Mouse (Mus musculus): ENCODE results near the gene Sorbs2.

Gene Sorbs2

DNA sequence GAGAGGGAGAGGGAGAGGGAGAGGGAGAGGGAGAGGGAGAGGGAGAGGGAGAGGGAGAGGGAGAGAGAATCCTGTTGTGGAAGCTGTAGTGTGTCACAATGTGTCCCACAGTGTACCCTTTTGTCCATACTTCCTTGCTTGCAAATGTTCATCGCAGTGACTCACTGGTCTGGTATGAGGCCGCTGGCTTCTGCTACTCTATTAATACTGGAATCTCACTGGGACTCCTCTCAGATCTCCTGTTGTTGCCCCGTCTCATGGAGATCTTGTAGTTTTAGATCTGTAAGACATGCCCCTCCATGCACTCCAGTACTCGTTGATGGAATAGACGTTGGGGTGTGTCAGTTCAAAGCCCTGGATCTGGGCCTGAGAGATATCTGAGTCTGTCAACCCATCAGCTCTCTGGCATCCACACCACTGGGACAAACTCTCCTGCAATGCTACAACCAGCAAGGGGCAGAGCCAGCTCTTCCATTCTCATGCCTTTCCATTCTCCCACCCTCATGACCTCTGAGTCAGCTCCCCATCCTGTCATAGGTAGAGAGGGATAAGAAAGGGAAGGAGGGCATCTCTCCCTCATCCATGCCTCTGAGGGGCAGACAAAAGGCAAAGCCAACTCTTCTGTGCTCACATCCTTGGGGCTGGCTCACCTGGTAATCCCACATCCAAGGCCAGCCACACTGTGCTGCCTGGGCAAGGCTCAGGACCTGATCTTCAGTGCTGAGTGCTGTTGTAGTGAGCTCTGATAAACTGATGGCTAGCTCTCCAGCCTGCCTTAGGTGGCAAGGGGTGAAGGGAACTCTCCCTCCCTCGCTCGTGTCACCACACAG lies 72.3 kb downstream of the Sorbs2 start:
- no peak for DNase-seq (ENCODE audit: low spot score in 2 of 2)

DNA sequence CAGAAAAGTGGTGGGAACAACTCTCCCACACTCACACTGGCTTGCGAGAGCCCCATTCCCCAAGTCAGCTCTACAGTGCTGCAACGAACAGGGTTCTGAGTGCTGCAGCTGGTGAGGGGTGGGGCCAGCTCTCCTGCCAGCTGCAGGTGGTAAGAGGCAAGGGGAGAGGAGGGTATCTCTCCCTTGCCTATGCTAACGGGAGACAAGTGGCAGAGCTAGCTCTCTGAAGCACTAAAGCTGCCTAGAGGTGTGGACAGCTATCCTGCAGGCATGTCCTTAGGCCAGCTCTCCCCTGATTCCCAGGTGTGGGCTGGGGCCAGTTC lies 72.9 kb downstream of the Sorbs2 start:
- no peak for DNase-seq (ENCODE audit: low spot score in 2 of 2)

DNA sequence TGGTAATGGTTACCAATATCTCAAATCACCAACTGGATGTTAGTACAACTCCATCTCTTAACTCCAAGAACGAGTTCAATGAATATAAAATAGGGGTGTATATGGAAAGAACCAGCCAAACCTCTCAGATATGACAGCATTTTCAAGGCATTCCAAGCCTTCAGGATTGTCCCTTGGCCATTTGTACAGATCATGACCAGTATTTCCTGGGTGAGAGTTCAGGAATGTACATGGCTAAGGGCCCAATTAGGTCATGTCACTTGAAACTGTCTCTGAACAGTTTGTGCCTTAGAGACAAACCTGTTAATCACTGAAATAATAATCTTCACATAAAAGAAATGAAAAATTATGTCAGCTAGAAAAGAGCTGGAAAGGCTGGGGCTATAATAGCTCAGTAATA lies 76.3 kb downstream of the Sorbs2 start:
- no peak for DNase-seq (ENCODE audit: low spot score in 2 of 2)

DNA sequence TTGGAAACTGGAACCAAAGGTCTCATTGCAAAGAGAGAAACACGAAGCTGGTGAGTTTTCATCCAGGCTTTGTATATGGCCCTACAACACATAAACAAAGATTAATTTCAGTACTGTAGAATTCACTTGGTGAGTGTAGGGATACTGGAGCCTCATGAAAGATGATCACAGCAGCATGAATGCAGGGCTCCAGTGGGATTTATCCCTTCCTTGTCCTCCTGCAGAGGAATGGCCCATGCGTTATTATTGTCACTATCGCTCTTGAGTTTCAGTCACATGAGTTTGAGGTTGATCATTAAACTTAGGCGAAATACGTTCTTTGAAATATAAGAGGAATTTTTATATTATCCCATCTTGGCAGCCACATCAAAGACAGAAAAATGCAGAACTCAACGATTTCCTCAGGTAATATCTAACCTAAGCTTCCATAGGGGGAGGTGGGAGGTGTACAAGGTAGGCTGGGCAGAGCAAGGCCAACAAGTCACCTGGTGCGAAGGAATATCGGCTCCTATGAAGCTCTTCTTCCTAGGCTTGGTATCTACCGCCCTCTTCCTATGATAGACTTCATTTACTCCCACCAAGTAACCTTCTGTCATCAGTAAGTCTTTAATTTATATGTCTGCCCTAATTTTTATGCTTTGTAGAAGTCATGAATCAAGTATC lies 76.9 kb downstream of the Sorbs2 start:
- DNase-seq (ENCODE audit: low spot score in 2 of 2): no peak

DNA sequence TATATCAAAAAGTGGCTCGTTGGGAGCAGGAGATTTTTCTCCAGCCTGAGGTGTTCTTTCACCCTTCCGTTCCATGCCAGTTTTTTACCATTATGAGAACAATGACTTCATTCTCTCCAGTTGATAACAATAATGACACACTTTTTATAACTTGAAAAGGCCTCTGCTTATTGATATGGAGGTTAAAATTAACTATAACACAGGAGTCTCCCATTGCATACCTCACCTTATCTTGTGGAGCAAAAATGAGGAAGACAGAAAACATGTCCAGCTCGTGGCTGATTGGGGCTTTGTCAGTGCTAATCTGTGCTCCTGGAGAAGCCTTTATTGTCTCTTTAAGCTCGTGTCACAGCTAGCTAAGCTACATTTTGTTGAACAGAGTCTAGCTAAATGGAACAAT lies 77.6 kb downstream of the Sorbs2 start:
- DNase-seq (ENCODE audit: low spot score in 2 of 2): no peak

DNA sequence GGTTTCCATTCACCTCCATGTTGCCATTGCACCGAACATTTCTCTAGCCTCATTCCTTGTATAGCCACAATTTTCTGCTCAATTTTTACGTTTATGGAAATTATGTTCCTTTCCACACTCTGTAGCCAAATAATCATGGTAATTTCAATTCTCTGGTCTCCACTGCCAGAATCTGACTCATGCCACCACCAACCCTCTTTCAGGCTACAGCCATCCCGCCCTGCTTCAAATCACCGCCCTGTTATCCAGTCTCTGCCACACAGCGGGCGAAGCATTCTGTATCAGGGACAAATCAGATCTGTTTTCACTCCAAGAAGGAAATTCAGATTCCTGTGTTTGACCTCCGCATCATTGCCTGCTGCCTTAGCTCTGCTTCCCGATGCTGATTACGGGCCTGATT lies 79.4 kb downstream of the Sorbs2 start:
- DNase-seq (ENCODE audit: low spot score in 2 of 2): peak in 1 of 2 experiments; percentile 57

DNA sequence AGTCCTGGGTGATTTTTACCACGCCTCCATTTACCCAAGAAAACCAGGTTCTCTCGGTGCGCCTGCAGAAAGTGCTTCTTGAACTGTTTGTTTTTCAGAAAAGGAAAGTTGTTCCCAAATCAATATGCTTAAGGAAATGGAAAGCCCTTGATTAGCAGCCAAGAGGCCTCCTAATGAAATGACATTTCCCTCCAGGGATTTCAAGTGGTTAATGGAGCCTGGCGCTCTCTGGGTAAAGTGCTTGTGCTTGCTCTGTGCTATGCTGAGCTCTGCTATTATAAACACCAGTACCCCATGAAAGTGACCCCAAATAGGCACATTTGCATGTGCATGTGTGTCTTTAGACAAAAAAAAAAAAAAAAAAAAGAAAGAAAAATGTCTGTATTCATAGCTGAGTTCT lies 84.3 kb downstream of the Sorbs2 start:
- no peak for DNase-seq (ENCODE audit: low spot score in 2 of 2)

DNA sequence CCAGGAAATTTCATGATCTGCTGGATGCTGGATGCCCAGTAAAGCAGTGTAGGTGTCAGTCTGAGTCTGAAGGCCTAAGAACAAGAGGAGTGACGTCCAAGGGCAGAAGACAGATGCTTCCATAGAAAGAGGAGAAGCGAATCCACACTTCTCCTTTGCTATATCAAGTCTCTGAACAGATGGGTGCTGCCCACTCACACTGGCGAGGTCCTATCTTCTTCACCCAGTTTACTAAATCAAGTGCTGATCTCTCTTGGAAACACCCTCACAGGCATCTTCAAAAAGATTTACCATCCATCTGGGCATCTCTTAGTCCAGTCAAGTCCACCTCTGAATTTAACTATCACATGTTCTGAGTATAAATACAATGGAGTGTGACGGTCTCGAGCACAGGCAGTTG lies 86.1 kb downstream of the Sorbs2 start:
- DNase-seq (ENCODE audit: low spot score in 2 of 2): peak; percentile 75 to 89

DNA sequence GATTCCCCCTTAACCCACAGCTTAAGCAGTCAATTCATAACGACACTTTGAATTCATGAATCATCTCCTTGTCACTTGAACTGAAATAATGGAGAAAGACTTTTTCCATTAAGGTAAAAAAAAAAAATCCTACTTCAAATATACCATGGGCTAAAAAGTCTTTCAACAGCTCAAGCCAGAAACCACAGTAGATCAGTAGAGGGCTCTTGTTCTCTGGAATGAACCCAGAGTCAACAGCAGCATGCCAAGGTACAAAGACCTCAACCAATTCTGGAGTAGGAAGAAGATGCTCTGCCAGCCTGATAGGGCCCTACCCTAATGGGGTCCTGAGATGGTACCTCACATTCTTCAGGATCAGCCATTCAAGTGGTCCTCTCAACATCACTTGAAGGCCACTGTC lies 88.4 kb downstream of the Sorbs2 start:
- DNase-seq (ENCODE audit: low spot score in 2 of 2): no peak

DNA sequence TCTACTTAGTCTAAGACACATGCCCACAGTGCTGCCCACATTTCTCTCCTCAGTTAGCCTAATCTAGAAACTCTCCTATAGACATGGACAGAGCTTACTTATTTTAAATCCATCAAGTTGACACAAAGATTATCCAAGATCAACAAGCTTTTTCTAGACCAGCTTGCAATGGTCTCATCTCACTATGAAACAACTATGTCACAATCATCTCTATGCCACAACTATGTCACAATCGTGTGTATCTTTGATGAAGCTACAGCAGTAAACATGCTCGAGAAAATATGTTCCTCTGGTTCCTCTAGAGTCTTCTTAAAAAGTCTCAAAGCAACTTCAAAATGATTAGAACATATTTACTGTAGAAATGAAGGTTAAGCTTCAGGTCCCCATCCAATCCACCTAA lies 89.0 kb downstream of the Sorbs2 start:
- DNase-seq (ENCODE audit: low spot score in 2 of 2): no peak

DNA sequence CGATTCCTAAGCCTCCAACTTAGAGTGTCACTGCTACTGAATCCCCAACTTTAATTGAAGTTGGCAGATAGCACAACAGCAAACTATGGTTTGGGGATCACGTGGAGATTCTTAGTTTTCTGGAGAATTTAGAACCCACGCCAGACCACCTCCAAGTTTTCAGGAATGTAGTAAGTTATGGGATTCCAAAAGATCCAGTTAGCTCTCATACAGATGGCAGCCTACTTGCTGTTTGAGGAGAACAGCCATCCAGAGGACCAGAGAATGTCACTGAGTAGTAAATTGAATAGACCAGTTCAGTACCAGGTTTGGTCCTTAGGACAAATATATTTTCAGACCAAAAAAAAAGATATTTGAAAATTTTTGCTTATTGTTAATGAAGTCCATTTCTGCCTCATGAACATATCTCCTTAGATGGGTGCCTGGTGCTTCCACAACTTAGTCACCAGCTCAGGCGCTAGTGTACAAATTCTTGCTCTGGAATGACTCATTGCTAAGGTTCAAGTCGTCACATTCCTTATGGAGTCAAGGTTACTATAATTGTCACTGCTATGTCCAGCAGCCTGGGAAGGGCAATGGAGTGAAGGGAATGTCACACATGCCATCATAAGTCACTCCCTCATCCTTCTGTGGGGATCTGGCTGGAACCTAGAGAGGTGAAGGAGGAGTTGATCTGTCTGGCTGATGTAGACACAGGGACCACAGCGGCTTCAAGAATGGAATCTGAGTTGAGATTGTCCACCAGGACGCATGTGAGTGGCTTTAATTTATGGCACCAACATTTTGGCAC lies 90.2 kb downstream of the Sorbs2 start:
- no peak for DNase-seq (ENCODE audit: low spot score in 2 of 2)

DNA sequence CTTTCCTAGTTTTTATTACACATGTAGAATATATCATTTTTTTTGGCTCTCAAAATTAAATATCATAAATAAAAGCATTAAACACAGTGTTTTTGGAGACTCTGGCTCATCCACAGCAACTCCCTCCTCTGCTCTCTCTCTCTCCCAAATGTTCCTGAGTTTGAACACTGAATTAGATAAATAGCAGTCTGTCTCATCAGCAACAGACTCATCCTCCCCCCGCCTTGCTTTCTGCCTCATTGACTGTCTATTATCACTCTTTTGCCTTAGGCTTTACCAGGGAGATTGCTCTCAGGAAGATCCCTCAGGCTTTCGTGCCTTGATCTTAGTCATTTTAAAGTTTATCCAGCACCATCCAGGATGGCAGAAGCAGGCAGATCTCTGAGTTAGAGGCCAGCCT lies 91.3 kb downstream of the Sorbs2 start:
- no peak for DNase-seq (ENCODE audit: low spot score in 2 of 2)

DNA sequence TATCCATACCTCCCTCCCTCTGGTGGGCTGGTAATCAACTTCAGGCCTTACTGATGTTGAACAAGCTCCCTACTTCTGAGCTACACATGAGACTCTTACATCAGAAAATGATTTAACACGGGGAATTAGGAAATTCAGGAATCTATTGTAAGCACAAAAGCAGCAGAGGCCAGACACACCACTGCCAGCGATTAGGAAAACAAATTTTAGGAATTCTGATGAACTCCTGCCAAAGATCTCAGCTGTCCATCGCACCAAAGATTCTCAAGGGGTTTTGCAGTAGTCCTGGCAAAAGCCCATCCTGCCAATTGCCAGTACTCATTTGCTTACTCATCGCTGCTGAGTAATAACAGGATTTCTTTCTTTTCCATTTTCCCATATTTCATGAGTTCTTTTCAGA lies 94.4 kb downstream of the Sorbs2 start:
- no peak for DNase-seq (ENCODE audit: low spot score in 2 of 2)

DNA sequence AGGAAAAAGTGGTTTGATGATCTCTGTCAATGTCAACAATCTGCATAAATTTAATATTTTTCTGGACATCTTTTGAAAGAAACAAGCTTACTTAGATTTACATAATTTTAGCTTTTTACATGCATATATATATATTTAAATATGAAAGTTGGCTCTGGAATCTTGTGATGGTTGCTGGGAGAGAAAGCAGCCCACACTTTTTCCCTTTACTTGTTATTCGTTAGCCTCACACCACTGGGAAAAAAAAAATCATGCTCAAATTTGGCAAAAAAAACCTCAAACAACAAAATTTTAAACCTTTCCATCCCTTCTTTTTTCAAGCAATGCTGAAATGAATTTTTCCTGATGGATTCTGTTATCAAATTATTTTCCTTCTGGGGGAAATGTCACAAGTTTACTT lies 97.8 kb downstream of the Sorbs2 start:
- DNase-seq (ENCODE audit: low spot score in 2 of 2): no peak

DNA sequence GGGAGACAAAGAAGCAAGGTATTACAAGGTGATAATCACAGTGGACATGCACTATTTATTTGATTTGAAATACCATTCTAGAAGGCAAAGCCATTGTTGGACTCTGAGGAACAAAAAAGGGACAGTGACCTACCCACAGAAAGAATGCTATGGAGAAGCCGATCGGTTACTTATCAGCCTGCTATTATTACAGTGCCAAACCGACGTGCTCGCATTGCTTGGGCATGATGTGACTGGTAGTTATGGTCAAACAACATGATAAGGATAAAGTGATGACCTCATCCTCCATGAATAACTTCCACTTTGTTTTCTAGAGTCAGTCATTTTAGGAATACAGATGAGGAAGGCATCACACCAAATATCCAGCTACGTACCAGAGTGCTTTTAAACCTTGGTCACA lies 99.4 kb downstream of the Sorbs2 start:
- no peak for DNase-seq (ENCODE audit: low spot score in 2 of 2)

DNA sequence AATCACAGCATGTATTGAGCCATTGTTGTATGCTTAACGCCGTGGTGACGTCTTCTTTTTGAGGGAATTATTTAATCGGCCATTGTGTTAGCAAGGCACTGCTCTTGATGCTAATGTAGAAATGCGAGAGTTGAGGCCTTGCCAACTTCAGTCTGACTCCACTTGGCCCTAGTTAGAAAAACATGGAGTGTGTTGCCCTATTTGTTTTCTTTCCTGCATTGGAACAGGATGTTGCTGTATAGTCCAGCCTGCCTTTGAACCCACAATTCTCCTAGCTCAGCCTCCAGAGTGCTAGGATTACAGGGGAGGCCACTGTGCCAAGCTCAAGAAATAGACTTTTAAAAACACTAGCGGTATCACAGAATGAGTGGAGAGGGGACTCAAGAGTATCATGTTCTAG lies 100.8 kb downstream of the Sorbs2 start:
- DNase-seq (ENCODE audit: low spot score in 2 of 2): no peak

DNA sequence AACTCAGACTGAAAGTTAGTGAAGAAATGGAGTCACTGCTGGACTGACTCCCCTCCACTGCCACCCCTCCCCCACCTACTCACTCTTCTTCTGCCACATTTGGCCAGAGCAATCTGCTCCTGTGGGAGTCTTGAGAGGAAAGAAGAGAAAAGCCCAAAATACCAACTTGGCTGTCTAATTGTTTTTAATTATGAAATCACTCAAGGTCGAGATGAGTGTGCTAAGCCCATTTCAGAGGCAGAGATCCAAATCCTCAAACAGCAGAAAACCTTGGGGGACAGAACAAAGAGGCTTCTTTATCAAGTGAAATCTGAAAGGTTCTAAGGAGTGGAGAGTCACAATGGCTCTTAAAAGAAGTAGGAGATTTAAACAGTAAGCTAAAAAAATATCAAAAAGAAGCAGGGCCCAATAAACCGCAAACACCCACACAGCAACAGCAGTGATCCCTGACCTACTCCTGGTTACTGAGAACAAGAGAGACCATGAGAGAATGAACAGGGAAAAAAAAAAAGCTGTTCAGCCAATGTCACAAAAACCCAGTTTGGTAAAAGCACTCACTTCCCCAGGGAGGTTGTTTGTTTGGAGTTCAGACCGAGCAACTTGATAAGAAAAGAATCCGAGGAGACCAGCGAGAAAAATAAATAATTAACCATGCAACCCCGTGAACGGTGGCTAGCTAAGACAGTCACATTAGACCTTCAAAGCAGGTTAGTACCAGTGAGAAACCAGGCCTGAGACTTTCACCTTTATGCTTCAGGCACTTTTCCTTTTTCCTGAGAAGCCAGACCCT lies 103.0 kb downstream of the Sorbs2 start:
- no peak for DNase-seq (ENCODE audit: low spot score in 2 of 2)

DNA sequence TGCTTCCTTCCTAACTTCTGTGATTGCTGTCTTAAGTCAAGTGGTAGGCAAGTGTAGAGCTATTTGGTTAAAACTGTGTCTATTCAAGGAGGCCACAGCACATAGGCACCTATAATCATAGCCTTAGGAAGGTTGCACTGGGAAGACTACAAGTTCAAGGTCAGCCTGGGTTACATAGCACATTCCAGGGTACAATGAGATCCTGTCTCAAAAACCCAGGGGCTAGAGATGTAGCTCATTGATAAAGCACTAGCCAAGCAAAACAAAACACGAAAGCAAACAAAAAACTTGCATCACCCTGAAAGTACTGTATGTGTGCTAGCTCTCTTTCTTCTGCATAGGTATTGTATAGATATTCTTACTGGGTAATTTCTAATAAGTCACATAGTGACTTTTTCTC lies 103.7 kb downstream of the Sorbs2 start:
- DNase-seq (ENCODE audit: low spot score in 2 of 2): no peak

DNA sequence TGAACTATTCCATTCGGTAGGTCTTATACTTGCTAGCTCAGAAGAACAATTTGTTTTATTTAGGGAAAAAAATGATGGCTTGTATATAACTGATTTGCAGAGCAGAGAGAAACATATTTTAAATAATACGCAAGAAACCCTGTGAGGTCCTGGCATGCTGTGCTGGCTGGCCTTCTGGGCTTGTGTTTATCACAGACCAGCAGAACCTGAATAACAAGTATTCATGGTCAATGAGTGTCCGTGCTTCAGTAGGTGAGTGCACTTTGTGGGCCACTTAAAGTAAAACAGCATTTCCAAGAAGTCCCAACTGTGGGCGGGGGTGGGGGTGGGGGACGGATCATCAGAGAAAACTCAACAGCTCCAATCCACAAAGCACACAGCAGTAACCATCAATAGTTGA lies 107.0 kb downstream of the Sorbs2 start:
- DNase-seq (ENCODE audit: low spot score in 2 of 2): no peak

DNA sequence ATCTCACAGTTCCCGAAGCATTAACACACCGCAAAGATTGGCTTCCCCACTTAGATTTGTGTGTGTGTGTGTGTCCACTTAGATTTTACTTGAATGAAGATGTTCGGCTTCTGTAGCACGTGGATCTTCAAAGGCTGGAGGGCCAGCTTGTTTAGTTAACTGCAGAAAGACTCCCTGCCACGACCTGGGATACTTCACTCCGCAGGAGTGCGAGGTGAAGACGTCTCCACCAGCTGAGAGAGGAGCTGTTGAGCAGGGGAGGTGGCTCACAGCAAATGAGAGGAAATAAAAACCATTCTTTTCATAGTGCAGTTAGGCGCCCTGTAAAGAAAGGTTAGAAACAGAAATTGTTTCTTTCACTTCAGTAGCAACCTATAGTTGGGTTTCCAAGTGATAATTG lies 107.5 kb downstream of the Sorbs2 start:
- DNase-seq (ENCODE audit: low spot score in 2 of 2): no peak

DNA sequence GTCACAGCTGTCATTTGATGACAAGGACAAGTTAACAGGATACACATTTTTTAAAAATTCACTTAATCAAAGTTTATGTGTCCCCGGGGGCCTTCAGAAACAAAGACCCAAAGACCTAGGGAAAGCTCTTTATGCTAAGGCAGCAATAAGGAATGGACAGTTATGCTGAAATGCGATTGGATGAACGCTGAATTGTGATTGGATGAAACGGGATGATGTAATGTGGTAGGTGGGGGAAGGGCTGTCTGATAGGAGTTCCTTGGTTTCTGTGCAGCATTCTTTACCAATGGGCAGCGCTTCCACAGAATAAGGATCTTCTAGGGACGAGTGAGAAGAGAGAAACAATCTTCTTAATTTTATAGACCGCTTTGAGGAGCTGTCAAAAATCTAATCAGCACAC lies 108.0 kb downstream of the Sorbs2 start:
- DNase-seq (ENCODE audit: low spot score in 2 of 2): no peak

DNA sequence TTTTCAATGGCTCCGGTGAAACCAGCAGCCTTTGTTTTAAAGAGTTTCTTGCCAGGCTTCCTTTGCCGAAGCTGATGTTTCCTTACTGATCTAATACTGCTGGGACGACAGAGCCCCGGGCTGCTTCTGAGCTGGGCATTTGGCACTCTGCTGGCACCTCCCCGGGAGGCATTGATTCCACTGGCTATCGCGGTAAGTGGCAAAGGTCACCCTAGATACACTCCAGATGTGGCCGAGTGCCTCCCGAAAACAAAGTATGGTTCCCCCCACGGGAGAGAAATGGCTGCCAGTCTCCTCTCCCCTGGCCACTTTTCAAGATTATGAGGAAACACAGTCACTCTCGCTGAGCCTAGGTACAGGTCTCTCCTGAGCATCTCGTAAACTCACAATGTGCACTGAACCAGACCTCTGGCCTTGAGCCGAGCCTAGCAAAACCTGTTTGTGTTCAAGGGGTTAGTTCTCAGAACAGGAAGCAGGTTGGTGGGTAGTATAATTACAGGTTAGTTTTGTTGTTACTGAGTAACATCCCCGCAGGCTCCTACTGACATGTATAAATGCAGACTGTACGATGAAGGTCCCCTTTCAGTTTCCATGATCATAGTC lies 114.1 kb downstream of the Sorbs2 start:
- DNase-seq (ENCODE audit: low spot score in 2 of 2): no peak

Measured in left cerebral cortex, adult 9 months (tissue).